Mouse (Mus musculus) naive thymus-derived CD4-positive, alpha-beta T cell, adult 2 months (primary cell): Measurements from ENCODE around the gene Fam84a.
A peak's percentile ranks its signal among the peaks of the same experiment; 100 is the strongest.

ENCODE experiments used
- DNase-seq: peaks from one replicate; pipeline ENCODE4 v3.0.0-alpha.2; 2011; ENCODE audit warnings: low read depth

Gene Fam84a

DNA sequence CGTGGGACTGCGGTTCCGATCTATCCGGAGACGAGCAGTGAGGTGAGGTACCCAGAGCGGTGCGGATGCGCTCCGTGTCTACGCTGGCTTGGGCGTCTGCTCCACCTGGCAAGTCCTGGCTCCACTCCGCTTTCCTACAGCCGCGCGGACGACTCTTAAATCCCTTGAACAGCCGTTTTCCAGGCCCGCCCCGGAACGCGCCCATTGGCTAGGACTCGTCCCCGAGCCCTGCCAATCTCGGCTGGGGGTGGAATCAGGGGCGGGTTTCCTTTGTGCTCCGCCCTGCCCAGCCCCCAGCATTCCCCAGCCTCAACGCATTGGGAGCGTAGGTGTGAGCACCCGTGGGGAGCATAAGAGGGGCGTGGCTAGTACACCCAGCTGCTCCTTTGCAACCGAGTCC, at the start of gene Fam84a:
TSS of gene Fam84a (minus strand) at position 134 of the 400 bp plus-strand sequence.
- peak; percentile 1 for DNase-seq

DNA sequence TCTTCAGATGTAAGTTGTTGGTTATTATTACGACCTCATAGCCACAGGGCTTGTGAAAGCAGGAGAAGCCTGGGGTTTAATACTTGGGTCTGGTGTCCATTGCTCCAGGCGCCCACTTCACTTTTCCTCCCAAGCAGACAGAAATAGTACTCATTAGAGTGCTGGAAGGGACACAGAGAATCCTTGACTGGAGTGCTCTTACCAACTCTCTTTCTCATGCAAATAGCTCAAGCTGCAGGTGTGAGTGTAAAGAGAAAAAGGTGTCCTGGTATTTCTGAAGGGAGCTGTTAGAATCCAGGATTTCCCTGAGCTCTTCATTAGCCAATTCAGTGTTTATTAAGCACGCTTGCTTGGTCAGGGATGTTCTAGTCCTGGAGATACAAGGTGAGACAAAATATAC, 43.6 kb upstream of the Fam84a start:
- DNase-seq = no peak

DNA sequence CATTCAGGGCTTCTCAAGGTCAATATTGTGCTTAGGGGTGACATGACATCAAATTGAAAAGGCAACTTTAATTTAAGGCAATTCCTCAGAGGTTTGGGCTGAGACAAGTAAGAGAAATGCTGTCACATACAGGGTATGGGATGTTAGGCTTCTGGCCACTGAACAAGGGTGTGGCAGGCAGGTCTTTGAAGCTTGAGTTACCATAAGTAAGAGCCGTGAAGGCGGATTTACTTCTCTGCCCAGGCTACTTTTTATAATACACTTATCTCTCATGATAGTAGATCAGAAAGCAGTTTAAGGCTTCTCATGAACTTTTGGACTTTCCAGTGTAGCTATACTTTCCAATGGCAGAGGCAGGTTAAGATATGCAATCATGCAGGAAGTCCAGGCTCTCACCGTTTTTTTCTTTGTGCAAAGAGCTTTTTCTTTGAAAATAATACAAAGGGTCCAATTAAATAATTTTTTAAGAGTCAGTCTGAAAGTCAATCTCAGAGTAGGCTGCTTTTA, 34.9 kb upstream of the Fam84a start:
- DNase-seq = no peak

DNA sequence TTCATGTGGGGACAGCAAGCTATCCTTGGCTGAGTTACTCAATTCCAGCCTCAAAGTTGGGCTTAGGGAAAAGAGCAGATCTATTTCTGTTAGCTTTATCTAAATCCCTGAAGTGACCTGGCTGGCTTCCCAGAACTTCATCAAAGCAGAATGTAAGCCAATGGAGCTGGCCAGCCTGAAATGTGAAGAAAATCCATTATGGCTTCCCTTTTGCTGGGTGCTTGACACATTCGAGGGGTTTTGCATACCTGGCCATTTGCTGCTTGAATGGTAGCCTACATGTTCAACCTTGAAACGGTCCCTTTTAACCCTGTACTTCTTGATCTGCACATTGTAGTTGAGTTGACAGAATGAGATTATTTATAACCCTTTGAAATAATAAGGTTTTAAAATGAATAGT, 13.9 kb upstream of the Fam84a start:
- no peak for DNase-seq

DNA sequence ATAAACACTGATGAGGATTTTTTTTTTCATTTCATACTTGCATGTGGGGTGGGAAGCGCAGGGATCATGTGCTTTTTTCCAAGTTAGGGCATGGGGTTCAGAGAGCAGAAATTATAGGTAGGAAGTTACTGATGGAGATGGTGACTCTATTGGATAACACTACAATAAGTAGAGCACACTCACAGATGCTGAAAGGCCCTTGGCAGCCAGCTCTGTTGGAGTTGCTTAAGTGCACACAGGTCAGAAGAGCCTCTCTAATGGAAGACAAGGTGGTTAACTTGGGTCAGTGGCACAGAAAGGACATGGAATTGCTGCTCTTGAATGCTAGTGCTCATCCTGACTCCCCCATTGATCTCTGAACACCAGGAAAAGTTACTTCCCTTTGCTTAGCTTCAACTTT, 13.1 kb upstream of the Fam84a start:
- no peak for DNase-seq

DNA sequence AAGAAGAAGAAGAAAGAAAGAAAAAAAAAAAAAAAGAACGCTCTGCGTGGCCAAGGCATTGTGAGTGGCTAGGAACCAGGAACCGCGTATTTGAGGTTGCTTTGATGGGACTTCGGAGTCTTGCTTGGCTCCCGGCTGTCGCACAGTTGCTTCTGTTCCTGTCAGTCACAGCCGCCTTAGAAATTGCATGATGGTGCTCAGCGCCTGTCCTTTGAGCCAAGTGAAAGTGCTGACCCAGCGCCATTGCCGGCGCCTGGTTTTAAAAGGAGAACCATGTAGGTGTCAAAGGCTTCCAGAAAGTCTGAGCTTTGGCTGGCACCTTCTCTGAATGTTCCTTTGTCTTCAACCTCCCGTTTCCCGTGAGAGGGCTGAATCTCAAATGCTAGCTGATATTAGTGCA, 572 bp upstream of the Fam84a start:
- DNase-seq = no peak

DNA sequence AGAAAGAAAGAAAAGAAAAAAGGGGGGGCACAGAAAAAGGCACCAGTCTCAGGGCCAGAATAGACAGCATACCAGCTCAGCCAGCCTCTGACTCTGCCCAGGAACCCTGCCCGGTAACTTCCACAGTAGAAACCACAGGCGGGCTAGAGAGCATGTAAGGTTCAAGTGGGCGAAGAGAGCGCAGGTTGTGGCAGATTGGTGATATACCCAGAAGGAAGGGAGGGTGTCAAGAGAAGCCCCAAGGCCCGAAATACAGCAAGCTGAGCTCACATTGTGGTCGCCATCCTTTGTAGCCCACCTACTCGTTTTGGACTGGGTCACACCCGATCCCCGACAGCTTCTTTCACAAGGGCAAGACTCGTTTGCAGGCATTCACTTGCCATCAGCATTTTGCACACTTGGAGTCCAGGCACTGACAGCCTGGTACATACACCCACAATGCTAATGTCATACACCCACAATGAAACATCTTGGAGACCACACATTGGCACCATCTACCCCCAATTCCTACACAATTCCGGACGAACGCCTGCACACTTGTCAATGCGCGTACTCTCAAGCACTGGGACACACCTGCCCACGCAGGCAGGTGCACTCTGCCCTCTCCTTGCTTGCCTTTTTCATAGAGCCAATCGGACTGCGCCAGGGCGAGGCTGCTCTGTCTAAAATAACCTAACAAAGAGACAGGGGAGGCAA, 770 bp downstream of the Fam84a start:
- DNase-seq = no peak

DNA sequence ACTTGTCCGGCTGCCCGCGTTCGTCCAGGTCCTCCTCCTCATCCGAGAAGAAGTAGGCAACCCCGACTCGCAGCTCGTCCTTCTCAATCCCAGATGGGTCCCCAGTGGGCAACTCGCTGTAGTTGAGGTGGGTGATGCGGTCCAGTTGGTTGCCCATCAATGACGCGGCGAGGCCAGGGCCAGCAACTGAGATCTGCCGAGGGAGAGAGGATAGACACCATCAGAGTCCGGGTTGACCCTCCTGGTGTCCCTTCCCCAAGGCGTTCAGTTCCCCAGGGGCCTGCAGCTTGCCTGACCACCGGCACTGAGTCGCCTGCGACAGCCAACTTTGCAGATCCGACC, 1.3 kb downstream of the Fam84a start:
- no peak for DNase-seq

DNA sequence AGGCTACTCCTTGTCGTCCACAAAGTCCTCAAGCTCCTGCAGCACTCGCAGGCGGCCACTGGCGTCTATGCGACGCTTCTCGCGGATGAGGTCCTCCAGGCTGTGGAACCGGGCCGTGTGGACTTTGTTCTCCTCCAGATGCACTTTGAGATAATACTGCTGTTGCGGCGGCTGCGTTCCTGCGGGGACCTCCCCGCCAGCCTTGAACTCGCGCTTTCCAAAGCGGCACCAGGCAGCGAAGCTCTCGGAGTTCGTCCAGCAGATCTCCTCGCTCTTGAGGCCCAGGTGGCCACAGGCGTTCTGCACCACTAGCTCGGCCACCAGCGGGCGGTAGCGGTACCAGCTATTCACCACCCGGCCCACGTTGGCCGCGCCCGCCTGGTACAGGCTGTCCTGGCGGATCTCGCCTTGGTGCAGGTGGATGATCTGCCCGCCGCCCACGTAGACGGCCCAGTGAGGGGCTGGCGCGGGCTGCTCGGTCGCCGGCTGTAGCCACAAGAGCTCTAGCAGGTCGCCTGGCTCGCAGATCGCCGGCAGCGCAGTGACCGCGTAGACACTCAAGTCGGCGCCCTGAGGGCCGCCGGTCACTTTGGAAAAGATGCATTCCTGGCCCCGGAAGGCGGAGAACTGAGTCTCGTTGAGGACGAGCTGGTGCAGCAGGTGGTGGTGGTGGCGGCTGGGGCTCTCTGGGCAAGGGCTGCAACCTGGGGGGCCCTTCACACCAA, 1.8 kb downstream of the Fam84a start:
- no peak for DNase-seq

DNA sequence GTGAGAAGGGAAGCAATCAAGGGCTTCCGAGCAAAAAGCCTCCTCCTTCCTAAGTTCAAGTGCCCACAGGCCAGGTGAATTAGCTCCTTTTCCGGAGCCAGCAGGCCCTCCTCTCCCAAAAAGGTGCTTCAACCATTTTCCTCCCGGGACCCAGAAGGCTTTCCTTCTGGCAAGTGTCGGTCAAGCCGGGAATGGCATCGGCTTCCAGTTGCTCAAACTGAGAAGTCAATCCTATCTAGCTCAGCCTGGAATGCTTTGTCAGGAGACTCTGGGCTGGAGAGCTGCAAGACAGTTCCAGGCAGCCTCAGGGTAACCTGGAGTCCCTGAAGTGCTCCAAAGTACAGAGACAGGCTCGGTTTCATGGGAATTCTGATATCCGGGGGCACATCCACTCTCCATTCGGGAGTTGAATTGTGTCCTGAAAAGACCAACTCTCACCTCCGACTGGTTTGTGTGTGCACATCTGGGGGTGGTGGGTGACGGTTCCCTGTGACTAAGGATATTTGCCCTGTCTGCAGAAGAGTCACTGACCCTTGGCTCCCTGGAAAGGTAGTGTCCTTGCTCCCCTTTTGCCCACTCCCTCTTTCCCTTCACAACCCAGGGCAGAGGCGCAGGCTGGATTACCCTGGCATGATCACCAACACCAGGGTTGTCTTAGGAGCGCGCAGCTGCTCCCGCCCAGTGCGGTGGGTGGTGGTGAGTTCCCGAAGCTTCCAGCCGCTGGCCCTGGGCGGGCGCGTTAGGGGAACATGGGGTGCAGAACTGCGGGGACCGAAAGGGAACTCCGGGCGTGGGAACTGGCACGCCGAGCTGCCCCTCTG, 2.6 kb downstream of the Fam84a start:
- DNase-seq = no peak

DNA sequence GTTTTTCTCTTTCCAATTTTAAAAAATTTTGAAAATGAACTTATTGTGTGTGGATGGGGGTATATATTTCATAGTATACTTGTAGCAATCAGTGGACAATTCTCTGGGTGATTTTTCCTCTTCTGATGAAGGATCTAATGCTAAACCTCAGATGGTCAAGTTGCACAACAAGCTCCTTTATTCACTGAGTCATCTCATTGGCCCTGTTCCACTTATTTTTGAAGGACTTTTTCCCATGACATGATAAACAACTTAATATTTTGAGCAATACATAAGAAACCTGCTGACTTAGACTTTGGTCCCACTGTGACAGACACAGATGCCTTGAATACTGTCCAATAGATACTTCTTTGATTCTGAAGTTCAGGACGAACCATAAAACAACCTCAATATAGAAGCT, 14.8 kb downstream of the Fam84a start:
- DNase-seq = no peak

DNA sequence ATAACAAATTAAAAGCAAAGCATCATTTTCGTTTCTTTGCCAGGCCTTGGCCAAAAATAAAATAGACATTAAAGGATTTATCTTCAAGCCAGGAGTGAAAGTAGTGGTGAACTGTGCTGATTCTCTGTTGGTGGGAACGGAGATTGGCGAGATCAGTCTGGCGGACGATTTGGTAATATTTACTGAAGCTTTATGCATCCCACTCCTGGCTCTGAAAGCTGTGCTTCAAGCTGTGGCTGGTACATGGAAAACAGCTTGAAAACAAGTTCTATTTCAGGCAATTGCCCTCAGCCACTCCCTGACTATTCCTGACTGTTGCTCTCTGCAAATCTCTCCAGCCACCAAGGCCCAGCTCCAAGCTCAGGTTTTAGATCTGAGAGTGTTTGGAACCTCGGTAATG, 37.1 kb downstream of the Fam84a start:
- DNase-seq = no peak

DNA sequence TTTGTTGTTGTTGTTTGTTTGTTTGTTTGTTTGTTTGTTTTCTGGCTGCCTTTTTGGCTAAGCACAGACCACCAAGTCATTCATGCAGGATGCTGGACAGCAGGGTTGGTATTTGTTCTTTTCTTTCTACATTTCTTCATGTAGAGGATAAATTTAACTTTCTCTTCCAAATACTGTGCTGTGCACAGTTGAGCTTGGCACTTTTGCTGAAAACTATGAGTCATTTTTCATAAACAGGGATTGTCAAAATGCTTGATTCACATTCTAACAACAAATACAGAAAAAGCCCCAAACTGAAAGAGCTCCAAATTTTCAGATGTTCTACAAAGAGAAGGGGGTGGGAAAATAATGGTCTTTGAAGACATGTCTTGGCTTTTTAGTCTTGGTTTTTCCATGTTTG, 54.9 kb downstream of the Fam84a start:
- DNase-seq = no peak
